Mouse (Mus musculus) neural tube, embryonic 13.5 days (tissue): ENCODE results near the gene Skida1. TPM values are rescaled to one million over a fixed set of nuclear protein-coding genes. Genes with fewer than 3 reads are reported as not detected.
"Not testable (repeated sequence)": the region's sequence is repeated elsewhere in the genome, so short reads cannot be mapped to it uniquely, and the experiment has no call there.

Experiments
- ATAC-seq: fragments of 200-750 bp; cut with Nextera tagmentation; 2 replicates; pipeline ENCODE4 v1.8.0; 2017; ENCODE audit warnings: low read depth, mild to moderate bottlenecking, moderate TSS enrichment, moderate library complexity
- H3K27ac ChIP-seq: fragments of 300-500 bp; sonication (generic); replicated peaks from 2 replicates; pipeline ENCODE4 v1.5.1; 2015; ENCODE audit warnings: moderate library complexity, mild to moderate bottlenecking, inconsistent platforms
- H3K27me3 ChIP-seq: fragments of 300-500 bp; sonication (generic); 2 replicates; pipeline ENCODE4 v1.6.1; 2015; ENCODE audit warnings: mild to moderate bottlenecking, inconsistent platforms
- H3K36me3 ChIP-seq: fragments of 300-500 bp; sonication (generic); 2 replicates; pipeline ENCODE4 v1.6.1; 2015; ENCODE audit warnings: mild to moderate bottlenecking, inconsistent platforms
- H3K4me1 ChIP-seq: fragments of 300-500 bp; sonication (generic); replicated peaks from 2 replicates; pipeline ENCODE4 v1.6.1; 2015; ENCODE audit warnings: inconsistent platforms
- H3K4me2 ChIP-seq: fragments of 300-500 bp; sonication (generic); 2 replicates; pipeline ENCODE4 v1.6.1; 2015; ENCODE audit warnings: inconsistent platforms, mild to moderate bottlenecking, moderate library complexity
- H3K4me3 ChIP-seq: fragments of 300-500 bp; sonication (generic); 2 replicates; pipeline ENCODE4 v1.5.1; 2015; ENCODE audit warnings: mild to moderate bottlenecking, inconsistent platforms
- H3K9ac ChIP-seq: fragments of 300-500 bp; sonication (generic); 2 replicates; pipeline ENCODE4 v1.6.1; 2015; ENCODE audit warnings: moderate library complexity, mild to moderate bottlenecking, inconsistent platforms
- H3K9me3 ChIP-seq: fragments of 300-500 bp; sonication (generic); 2 replicates; pipeline ENCODE4 v1.6.1; 2016; ENCODE audit warnings: inconsistent platforms
- WGBS: fragments of 180-500 bp; shearing (Covaris S2); methylation state at CpG from one replicate; pipeline ENCODE4 v1.1.7; 2015; 5-methylcytosine and 5-hydroxymethylcytosine counted together
- polyA plus RNA-seq: library from polyadenylated mRNA; unstranded; fragments of >200 nt; fragmentation: Nextera tagmentation; extraction: Ambion mirVana; gene quantifications from 2 replicates; pipeline ENCODE4 v1.2.1, GENCODE M21; 2015

Skida1 gene
- 8.2 and 9.2 TPM in 2 replicates for polyA plus RNA-seq

DNA sequence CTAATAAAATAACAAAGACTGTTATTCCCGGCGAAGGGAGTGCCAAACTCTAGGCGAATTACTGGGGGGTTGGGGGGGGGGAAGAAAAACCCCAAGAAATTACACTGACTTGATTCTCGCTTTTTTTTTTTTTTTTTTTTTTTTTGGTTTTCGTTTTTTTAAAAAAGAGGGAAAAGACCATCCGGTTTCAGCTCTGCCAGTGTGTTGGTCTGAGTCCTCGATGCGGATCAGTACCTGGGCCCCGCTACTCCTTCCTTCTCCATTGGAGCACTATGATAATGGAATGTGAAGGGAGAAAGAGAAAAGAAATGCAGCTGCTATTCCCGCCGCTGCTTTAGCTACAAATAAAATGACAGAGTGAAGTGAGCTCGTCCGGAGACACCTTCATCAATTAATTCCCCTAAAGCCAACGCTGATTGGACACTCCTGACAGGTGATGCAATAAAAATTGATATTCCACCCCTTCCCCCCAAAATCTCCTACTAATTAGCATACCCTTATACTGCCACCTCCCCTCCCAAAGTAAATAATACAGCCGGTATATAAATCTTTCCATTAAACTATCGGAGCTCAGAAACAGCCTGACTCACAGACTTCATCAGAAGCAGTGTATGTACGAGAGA, at the start of gene Skida1:
TSS of gene Skida1 (minus strand) at position 599 of the 623 bp plus-strand sequence.
- no peaks in the 10 kb centered on the region for H3K27me3 ChIP-seq
- peak within 1 kb of the TSS; percentile 97 for H3K4me3 ChIP-seq
- under 1% methylated on average over 17 of the region's 17 CpGs for WGBS
- no peaks in the 10 kb centered on the region for H3K9me3 ChIP-seq
- H3K9ac ChIP-seq, result peak within 1 kb of the TSS; percentile 100
- peak; percentile 83 for ATAC-seq
- peaks cover 56% of the 10 kb centered on the region for H3K4me1 ChIP-seq
- peak within 1 kb of the TSS; percentile 81 for H3K4me2 ChIP-seq
- peak within 1 kb of the TSS; percentile 100 for H3K27ac ChIP-seq
- no peaks in the 10 kb centered on the region for H3K36me3 ChIP-seq

DNA sequence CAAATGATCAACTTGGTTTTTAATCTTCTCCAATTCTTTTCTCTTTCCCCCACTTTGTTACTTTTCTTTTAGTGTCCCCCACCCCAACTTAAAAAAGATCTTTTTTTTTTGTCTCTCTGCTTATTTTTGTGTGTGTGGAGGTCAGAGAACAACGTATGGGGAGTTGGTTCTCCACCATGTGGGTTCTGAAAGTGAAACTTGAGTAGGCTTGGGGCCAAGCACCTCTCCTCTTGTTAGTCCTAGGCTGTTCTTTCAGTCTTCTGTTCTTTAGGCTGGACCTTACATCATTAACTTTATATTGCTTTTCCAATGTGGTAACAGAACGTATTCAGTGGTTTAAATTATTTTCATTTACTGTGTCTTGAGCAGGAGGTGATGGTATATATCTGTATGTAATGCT, 47.0 kb upstream of the Skida1 start:
- no peak for ATAC-seq
- Histone ChIP-seq H3K36me3 (peaks cover 52% of the 10 kb centered on the region), H3K9me3 (no peaks in the 10 kb centered on the region), H3K27ac (no peak overlapping the region), H3K4me2 (no peak overlapping the region), H3K9ac (no peak overlapping the region), H3K4me1 (no peaks in the 10 kb centered on the region), H3K4me3 (no peak overlapping the region), H3K27me3 (no peaks in the 10 kb centered on the region)
- 72% methylated on average over 2 of the region's 2 CpGs for whole genome bisulfite sequencing

DNA sequence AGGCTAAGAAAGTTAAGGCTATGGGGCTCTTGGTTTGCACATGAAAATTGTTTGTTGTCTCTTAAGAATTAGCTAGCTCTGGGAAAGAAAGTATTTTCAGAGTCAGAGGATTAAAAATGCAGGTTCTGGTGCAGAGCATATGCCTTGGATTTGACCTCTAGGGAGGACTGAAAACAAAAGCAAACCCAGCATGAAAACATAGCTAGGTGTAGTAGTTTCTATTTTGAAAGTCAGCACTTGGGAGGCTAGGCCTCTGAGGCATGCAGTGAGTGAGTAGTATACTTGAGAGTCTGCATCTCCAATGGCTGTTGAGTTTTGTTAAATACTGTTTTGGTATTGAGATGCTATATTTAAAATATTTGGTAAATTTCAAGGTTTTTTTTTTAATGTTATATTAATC, 45.5 kb upstream of the Skida1 start:
- H3K9ac ChIP-seq, result no peak overlapping the region
- ATAC-seq, result no peak
- no peak overlapping the region for H3K4me2 ChIP-seq
- no peak overlapping the region for H3K4me3 ChIP-seq
- H3K9me3 ChIP-seq, result no peaks in the 10 kb centered on the region
- no peaks in the 10 kb centered on the region for H3K4me1 ChIP-seq
- H3K27me3 ChIP-seq, result no peaks in the 10 kb centered on the region
- peaks cover 54% of the 10 kb centered on the region for H3K36me3 ChIP-seq
- H3K27ac ChIP-seq, result no peak overlapping the region

DNA sequence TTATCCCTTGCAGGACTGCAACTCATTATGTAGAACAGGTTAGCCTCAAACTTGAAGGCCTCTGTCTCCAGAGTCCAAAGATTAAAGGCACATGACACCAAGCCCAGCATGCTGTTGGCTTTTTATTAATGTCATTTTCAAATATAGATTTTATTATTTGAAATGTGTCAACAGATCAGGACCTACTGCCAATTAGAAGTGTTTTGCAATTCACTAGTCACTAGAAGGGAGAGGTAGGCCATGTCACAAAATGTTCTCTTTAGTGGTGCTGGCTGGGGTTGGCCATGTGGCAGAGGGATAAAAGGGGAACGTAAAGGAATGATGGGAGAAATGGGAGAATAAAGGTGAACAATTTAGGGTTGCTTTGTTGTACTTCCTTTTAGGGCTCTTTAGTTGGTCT, 45.0 kb upstream of the Skida1 start:
- peaks cover 55% of the 10 kb centered on the region for H3K36me3 ChIP-seq
- H3K4me3 ChIP-seq, result no peak overlapping the region
- ATAC-seq, result no peak
- no peaks in the 10 kb centered on the region for H3K27me3 ChIP-seq
- H3K27ac ChIP-seq, result no peak overlapping the region
- no peak overlapping the region for H3K9ac ChIP-seq
- H3K4me1 ChIP-seq, result no peaks in the 10 kb centered on the region
- 94% methylated on average over 1 of the region's 1 CpGs for WGBS
- H3K4me2 ChIP-seq, result no peak overlapping the region
- no peaks in the 10 kb centered on the region for H3K9me3 ChIP-seq

DNA sequence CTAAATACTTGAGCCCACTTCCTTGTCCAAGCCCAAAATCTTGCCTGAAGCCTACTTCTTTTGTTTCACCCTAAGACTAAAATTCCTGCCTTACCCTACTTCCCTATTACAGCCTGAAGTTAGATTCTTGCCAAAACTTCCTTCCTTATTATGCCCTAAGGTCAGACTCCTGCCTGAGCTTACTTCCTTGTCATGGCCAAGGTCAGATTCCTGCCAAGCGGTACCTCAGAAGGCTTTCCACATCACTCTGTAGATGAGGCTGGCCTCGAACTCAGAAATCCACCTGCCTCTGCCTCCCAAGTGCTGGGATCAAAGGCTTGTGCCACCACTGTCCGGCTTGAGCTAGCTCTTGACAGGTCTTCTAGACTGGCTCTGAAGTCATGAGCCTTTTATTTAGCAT, 38.8 kb upstream of the Skida1 start:
- H3K4me1 ChIP-seq, H3K4me3 ChIP-seq, H3K27ac ChIP-seq, H3K9me3 ChIP-seq, H3K27me3 ChIP-seq, ATAC-seq, H3K9ac ChIP-seq, H3K4me2 ChIP-seq: not testable (repeated sequence)
- peaks cover 81% of the 10 kb centered on the region for H3K36me3 ChIP-seq
- WGBS, result 91% methylated on average over 3 of the region's 3 CpGs

DNA sequence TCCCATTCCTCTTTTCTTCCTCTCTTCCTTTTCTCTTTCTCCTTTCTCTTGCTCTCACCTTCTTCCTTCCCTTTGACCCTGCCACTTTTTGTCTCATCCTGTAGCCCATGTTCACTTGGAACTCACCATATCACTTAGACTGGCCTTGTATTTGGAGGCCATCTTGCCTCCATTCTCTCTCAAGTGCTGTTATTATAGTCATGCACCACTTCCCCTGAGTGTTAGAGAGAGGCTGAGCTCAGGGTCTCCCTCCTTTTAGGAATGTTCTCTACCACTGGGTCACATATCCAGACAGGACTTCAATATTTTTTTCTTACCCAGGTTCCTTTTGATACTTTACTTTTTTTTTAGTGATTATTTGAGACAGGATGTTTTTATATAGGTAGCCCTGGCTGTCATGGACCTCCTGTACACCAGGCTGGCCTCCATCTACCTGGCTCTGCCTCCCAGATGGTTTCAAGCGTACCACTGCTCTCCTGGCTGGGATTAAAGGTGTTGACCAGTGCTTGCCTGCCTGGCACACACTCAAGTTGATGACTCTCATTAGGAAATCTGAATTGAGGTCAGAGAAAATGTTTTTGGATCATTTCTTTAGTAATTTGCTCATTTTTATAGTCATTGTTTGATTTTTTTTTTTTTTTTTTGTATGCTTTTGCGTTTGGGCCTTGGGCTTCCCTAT, 31.5 kb upstream of the Skida1 start:
- no peak overlapping the region for H3K4me2 ChIP-seq
- WGBS, result 91% methylated on average over 2 of the region's 2 CpGs
- no peak overlapping the region for H3K4me3 ChIP-seq
- no peak overlapping the region for H3K9ac ChIP-seq
- H3K9me3 ChIP-seq, result no peaks in the 10 kb centered on the region
- H3K4me1 ChIP-seq, result no peaks in the 10 kb centered on the region
- ATAC-seq, result no peak
- peaks cover 57% of the 10 kb centered on the region for H3K36me3 ChIP-seq
- H3K27me3 ChIP-seq, result no peaks in the 10 kb centered on the region
- H3K27ac ChIP-seq, result no peak overlapping the region

DNA sequence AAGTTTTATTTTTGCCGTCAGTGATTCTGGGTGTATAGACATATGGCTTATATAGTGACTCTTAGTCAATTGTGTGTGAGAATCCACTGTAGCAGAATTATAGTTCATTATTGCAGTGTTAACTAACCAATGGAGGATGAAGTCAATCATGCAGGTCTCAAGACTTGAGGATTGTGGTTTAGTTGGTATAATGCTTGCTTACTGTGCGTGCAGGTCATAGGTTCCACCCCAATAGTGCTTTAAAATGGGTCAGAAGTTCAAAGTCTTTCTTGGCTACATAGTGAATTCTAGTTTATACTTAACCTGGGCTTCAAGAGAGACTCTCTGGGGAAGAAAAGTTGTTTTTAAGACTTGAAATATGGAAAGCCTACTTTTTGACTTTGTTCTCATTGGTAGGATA, 23.1 kb upstream of the Skida1 start:
- Histone ChIP-seq H3K4me1 (peaks cover 6% of the 10 kb centered on the region; the same call in 1 of the 2 replicates), H3K27ac (no peak overlapping the region), H3K9me3 (no peaks in the 10 kb centered on the region), H3K9ac (no peak overlapping the region), H3K4me3 (no peak overlapping the region), H3K36me3 (peaks cover 39% of the 10 kb centered on the region), H3K4me2 (no peak overlapping the region), H3K27me3 (no peaks in the 10 kb centered on the region)
- WGBS, result 89% methylated on average over 2 of the region's 2 CpGs
- ATAC-seq, result no peak

DNA sequence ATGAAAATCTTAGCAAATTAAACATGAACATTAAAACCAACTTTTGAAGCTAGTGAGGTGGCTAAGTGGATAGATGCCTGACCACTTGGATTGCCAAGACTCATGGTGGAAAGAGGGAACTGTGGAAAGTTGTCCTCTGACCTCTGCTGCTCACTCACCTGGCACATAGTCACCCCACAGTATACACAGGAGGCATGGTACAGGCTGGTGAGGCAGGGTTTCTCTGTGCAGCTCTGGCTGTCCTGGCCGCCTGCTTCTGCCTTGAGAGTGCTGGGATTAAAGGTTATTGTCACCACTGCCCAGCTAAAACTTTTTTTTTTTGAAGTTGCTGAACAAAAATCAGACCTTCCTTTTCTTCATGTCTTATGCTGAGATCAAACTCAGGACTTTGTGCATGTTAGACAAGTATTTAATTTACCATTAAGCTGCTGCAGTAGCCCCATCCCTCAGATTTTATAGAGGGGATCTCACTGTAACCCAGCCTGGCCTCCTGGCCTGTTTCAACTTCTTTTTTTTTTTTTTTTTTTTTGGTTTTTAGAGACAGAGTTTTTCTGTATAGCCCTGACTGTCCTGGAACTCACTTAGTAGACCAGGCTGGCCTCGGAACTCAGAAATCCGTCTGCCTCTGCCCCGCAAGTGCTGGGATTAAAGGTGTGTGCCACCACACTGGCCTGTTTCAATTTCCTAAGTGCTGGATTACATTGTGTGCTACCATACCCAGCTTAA, 19.4 kb upstream of the Skida1 start:
- no peaks in the 10 kb centered on the region for H3K27me3 ChIP-seq
- H3K4me3 ChIP-seq, result no peak overlapping the region
- H3K4me1 ChIP-seq, result peaks cover 19% of the 10 kb centered on the region
- 89% methylated on average over 4 of the region's 4 CpGs for WGBS
- H3K9ac ChIP-seq, result no peak overlapping the region
- H3K36me3 ChIP-seq, result peaks cover 14% of the 10 kb centered on the region
- no peak overlapping the region for H3K4me2 ChIP-seq
- no peak for ATAC-seq
- no peaks in the 10 kb centered on the region for H3K9me3 ChIP-seq
- H3K27ac ChIP-seq, result no peak overlapping the region

DNA sequence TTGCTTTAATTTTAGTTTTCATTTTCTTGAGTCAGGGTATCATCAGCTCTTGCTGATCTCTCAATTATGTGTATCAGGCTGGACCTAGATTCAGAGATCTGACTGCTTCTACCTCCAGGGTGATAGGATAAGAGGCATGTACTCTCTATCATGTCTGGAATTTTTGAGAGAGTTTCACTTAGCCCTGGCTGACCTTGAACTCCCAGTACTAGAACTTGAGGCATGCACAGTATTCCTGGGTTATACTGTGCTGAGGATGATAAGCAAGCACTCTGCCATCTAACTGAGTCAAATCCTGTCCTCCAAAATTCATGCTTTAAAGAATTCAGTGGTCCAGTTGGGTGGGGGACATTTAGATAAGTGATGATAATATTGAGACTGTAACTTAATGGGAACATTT, 17.6 kb upstream of the Skida1 start:
- 0 out of 2 replicates have a peak overlapping the region, but pooled peaks have one; percentile 80 for H3K4me3 ChIP-seq
- no peak for ATAC-seq
- H3K36me3 ChIP-seq, result peaks cover 7% of the 10 kb centered on the region
- H3K4me2 ChIP-seq, result peak overlapping the region; percentile 86
- H3K9ac ChIP-seq, result no peak overlapping the region
- no peak overlapping the region for H3K27ac ChIP-seq
- H3K4me1 ChIP-seq, result peaks cover 19% of the 10 kb centered on the region
- H3K9me3 ChIP-seq, result no peaks in the 10 kb centered on the region
- no peaks in the 10 kb centered on the region for H3K27me3 ChIP-seq

DNA sequence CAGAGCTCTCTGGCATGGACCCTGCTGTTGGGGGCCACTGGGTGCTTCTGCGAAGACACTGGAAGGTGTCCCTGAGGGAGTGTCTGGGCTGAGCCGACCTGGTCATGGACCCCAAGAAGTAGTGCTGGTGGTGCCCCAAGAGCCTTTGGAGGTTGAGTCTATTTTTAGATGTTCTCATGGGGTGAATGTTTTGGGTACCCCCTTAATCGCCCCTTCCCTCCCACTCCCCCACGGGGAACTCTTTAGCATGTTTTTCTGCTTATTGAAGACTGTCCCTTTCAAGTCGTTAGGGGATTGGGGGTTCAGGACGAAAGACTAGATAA, 16.8 kb upstream of the Skida1 start:
- Histone ChIP-seq H3K36me3 (peaks cover 7% of the 10 kb centered on the region), H3K4me2 (peak overlapping the region; percentile 86), H3K27ac (peak overlapping the region; percentile 100), H3K9me3 (no peaks in the 10 kb centered on the region), H3K27me3 (no peaks in the 10 kb centered on the region), H3K4me1 (peaks cover 19% of the 10 kb centered on the region), H3K9ac (peak overlapping the region; percentile 98), H3K4me3 (peak overlapping the region; percentile 80)
- no peak; the same call in 1 of the 2 replicates for ATAC-seq
- WGBS, result 8% methylated on average over 6 of the region's 6 CpGs

DNA sequence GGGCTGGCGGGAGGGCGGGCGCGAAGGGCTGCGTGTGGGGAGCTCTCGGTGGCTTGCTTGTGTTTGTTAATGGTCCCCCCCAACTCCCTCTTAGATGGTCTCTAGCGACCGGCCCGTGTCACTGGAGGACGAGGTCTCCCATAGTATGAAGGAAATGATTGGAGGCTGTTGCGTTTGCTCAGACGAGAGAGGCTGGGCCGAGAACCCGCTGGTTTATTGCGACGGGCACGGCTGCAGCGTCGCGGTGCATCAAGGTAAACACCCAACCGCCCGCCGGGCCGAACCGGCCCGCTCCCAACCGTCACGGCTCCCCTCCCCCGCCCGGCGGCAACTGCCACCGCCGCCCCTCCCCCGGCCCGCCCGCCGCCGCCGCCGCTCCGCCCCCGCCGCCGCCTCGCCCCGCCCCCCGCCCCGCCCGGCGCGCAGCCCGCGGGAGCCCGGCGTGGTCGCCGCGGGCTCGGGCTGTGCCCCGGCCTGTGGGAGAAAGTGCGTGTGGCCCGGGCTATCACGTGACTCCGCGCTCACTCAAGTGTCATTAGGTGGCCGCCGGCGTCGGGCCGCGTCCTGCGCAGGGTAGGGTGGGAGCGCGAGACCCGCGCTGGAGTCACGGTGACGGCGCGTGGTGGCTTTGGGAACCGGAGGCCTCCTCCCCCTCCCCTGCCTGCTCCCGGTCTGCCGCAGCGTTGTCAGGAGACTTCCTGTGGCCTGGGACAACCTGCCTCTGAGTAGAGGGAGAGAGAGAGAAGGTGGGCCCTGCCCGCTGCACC, 16.3 kb upstream of the Skida1 start:
- Histone ChIP-seq H3K27ac (peak overlapping the region; percentile 100), H3K9me3 (no peaks in the 10 kb centered on the region), H3K4me3 (peak overlapping the region; percentile 80), H3K36me3 (peaks cover 7% of the 10 kb centered on the region), H3K9ac (peak overlapping the region; percentile 98), H3K27me3 (no peaks in the 10 kb centered on the region), H3K4me1 (peaks cover 19% of the 10 kb centered on the region), H3K4me2 (peak overlapping the region; percentile 86)
- peak; percentile 62 for ATAC-seq
- WGBS, result under 1% methylated on average over 53 of the region's 85 CpGs

DNA sequence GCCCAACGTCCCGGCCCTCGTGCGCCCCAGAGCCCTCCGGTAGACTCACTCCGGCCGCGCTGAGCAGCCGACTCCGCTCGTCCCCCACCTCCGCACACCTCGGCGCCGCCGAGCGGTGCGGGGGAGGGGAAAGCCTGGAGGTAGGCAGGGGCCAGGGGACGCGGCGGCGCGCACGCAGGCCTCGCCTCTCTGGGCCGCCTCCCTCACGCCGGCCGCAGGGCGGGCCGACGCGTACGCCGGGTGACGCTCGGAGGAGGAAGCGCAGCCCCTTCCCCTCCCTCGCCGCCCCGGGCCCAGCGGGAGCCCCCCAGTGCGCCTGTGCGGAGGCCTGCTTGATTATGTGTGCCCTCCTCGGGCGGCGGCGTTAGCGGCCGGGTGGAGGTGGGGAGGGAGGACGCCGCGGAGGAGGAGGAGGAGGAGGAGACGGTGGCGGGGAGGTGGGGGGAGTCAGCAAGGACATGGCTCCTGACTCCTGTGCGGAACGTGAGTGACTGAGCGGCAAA, 15.6 kb upstream of the Skida1 start:
- peak; percentile 96 for ATAC-seq
- H3K4me2 ChIP-seq, result peak overlapping the region; percentile 86
- H3K4me1 ChIP-seq, result peaks cover 20% of the 10 kb centered on the region
- H3K27me3 ChIP-seq, result no peaks in the 10 kb centered on the region
- H3K27ac ChIP-seq, result peak overlapping the region; percentile 100
- peak overlapping the region; percentile 80 for H3K4me3 ChIP-seq
- no peaks in the 10 kb centered on the region for H3K9me3 ChIP-seq
- H3K9ac ChIP-seq, result peak overlapping the region; percentile 98
- 0% methylated on average over 31 of the region's 58 CpGs for WGBS
- peaks cover 7% of the 10 kb centered on the region for H3K36me3 ChIP-seq
